Mouse (Mus musculus): ENCODE measurements around the gene Plekhg5.

GRCm38 (mm10) chr4:152106746-152107145 is 34.4 kb downstream of the Plekhg5 start:
- TF ChIP-seq MAX (IDR thresholded peaks at IDR 0.05; ENCODE audit: low read depth): no peak
- no peak for TF ChIP-seq REST (IDR thresholded peaks at IDR 0.05; ENCODE audit: insufficient read depth, insufficient read length)
- TF ChIP-seq TCF12 (IDR thresholded peaks at IDR 0.05; ENCODE audit: insufficient read depth, poor library complexity, severe bottlenecking): no peak
- no peak for TF ChIP-seq MYOG (IDR thresholded peaks at IDR 0.05; ENCODE audit: control insufficient read depth in 1 of 3, insufficient read depth in 1 of 3, insufficient read length in 2 of 3, low read depth in 2 of 3)
- TF ChIP-seq MYOD1 (IDR thresholded peaks at IDR 0.05; ENCODE audit: control insufficient read depth in 1 of 3, insufficient read length in 2 of 3, low read depth in 2 of 3): no peak
- no peak for TF ChIP-seq CEBPB (IDR thresholded peaks at IDR 0.05; ENCODE audit: insufficient read depth, poor library complexity, severe bottlenecking)
- TF ChIP-seq USF1 (IDR thresholded peaks at IDR 0.05; ENCODE audit: low read depth): no peak
- TF ChIP-seq POLR2A (IDR thresholded peaks at IDR 0.05; ENCODE audit: insufficient read length, low read depth): no peak
- no peak for TF ChIP-seq POLR2AphosphoS2 (IDR thresholded peaks at IDR 0.05; ENCODE audit: insufficient read length, low read depth)
- TF ChIP-seq SRF (IDR thresholded peaks at IDR 0.05; ENCODE audit: control insufficient read depth, insufficient read length, low read depth): no peak
- TF ChIP-seq E2F4 (IDR thresholded peaks at IDR 0.05; ENCODE audit: insufficient read depth): no peak
